Mouse (Mus musculus) gastrocnemius, adult 2 months (tissue): ENCODE data around the gene Mymx. TPM values are rescaled to one million over a fixed set of nuclear protein-coding genes. Genes with fewer than 3 reads are reported as not detected.

Experiments used
- DNase-seq: peaks from one replicate; pipeline ENCODE4 v3.0.0; 2022
- H3K27ac ChIP-seq: fragments of 200-600 bp; 2 replicates; pipeline ENCODE4 v1.8.1; 2022; ENCODE audit warnings: mild to moderate bottlenecking
- H3K4me3 ChIP-seq: fragments of 200-600 bp; 2 replicates; pipeline ENCODE4 v1.8.1; 2022; ENCODE audit warnings: mild to moderate bottlenecking, moderate library complexity
- CTCF ChIP-seq: fragments of 200-600 bp; IDR thresholded peaks from 2 replicates; pipeline ENCODE4 v1.8.1; 2022; ENCODE audit warnings: antibody characterized with exemption, mild to moderate bottlenecking, moderate library complexity
- intact Hi-C: fragments of 180-260 bp; cut with DNase I; formaldehyde crosslinking; loops from one replicate; pipeline ENCODE4 v1.15.1; 2025
- total RNA-seq, 2 experiments: library from RNA; stranded (reverse); gene quantifications; 2 replicates each; pipeline ENCODE4 v1.2.3; 2021

The Mymx gene
- total RNA-seq, 2 experiments from 2014 or later: 0.36 TPM; not detected in 1

DNA sequence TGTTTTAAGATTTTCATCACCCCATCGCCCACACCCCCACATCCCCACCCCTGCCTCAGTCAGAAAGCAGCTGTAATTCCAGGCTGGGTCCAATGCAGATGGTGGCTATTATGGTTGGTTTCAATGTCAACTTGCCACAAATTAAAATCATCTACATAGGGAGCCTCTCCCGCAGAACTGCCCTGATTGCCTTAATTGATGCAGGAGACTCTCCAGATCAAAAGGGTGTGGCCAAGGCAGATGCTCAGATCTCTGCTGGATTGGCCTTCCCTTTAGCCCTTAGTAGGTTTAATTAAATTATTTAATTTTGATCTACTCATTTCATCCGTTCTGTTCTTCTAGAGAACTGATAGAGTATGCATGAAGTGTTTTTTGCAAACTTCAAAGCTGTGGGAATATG lies 1.1 kb upstream of the Mymx start:
- intact Hi-C loops: no loop called here
- no peak for DNase-seq
- no peak overlapping the region for H3K4me3 ChIP-seq
- no peak for TF ChIP-seq CTCF
- H3K27ac ChIP-seq: no peak overlapping the region

DNA sequence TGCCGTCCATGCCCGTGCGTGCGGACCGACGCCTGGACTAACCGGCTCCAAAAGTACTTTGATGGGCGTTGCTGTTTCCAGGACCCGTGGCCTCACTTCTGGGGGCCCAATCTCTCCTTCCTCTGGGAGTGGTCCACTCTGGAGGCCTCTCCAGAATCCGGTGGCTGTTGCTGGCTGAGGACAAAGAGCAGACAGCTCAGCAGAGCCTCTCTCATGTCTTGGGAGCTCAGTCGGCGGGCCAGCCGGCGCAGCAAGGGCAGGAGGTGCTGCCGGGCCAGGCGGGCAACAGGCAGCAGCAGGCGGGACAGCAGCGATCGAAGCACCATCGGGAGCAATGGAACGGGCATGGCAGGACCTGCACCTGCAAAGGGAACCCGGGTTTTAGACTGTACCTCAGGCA lies 577 bp downstream of the Mymx start:
- Histone ChIP-seq H3K4me3 (no peak overlapping the region), H3K27ac (no peak overlapping the region)
- intact Hi-C loops: no loop called here
- DNase-seq: no peak
- TF ChIP-seq CTCF: no peak

DNA sequence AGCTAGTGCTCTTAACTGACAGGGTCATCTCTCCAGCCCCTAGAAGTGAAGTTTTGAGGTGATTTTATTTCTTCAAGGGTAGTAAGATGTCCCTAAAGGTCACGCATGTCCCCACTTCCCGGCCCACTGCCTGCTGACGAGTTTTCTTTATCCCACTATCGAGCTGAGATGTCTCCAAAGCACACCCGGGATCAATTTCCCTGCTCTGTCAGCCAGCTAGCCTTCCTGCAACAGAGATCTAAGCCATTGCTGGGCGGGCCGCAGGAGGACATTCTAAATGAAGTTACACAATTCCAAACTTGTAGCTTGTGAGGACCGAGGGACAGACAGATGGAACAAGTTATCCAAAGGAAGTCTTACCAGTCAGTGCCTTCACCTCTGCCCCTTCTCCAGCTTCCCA lies 1.6 kb downstream of the Mymx start:
- Histone ChIP-seq H3K27ac (peak overlapping the region; percentile 90), H3K4me3 (no peak overlapping the region)
- TF ChIP-seq CTCF: no peak
- DNase-seq: no peak
- intact Hi-C loops: no loop called here

DNA sequence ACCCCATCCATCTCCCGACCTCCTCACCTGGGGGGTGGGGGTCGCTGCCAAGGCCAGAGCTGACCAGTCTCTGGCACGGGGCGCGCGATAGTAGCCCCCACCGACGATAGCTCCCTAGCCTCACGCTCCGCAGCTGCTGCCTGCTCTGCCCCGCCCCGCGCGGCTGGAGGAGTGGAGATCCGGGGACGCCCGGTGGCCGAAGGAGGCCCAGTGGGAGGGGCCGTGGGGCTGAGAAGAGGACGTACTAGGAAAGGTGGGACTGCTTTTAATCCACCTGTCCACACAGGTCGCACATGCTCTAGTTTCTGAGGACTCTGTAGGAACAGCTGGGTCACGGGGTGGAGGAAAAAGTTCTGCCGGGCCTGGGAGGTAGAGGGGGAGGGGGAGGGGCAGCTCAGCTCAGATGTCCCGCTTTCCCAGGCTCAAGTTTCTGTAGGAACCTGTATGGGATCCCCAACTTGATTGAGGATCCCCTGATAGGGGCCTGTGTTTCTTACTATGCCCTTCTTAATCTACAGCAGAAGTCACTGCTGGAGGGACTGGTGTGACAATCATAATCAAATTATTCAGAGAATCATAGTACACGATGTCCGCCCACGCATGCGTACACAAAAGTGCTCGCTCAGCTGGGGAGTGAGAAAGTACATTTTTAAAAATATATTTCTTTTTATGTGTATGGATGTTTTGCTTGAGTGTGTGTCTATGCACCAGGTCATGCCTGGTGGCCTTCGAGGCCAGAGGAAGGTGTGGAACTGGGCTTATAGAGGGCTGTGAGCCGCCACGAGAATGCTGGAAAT lies 2.3 kb downstream of the Mymx start, which contains the start of gene Slc29a1:
Slc29a1 (minus strand) TSS at position 161 of the 797 bp plus-strand sequence.
- Histone ChIP-seq H3K4me3 (peak within 1 kb of the TSS; percentile 77), H3K27ac (peak within 1 kb of the TSS; percentile 90)
- DNase-seq: peak; percentile 90
- intact Hi-C loops: loop anchor here (10.0 kb wide), 1 partner anchor 435 kb away; the partner anchor contains the start of gene Vegfa
- peak; percentile 10; the same call in 1 of the 2 replicates for TF ChIP-seq CTCF

DNA sequence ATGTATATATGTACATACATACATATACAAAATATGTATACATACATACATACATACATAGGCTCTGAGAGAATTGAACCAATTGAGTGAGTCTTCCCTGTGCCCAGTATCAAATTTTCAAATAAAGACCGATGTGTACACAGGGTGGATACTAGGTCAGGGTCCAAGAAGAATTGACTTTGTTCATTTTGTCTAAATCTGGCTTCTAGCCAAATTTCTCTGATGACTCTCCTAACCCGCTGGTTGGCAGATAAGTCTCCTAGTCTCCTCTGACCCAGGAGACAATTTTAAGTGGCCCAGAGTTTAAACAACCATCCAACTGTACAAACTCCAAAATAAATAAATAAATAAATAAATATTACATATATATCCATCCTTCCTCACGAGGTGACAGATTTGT lies 3.0 kb downstream of the Mymx start:
- no peak for TF ChIP-seq CTCF
- peak overlapping the region; percentile 90 for H3K27ac ChIP-seq
- no peak for DNase-seq
- intact Hi-C loops: loop anchor here (10.0 kb wide), 1 partner anchor 436 kb away; the partner anchor contains the start of gene Vegfa
- H3K4me3 ChIP-seq: peak overlapping the region; percentile 77

DNA sequence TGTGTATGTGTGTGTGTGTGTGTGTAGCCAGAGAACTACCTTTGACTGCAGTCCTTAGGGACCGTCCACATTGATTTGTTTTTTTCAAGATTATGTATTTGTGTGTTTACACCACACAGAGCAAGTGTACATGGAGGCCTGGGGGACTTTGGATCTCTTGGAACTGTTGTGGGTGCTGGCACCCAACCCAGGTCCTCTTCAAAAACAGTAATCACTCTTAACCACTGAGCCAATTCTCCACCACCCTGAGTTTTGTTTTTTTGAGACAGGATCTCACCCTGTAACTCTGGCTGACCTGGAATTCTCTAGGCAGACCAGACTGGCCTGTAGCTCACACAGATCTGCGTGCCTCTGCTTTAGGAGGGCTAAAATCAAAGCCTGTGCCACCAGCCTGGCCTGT lies 3.5 kb downstream of the Mymx start:
- intact Hi-C loops: loop anchor here (10.0 kb wide), 1 partner anchor 436 kb away; the partner anchor contains the start of gene Vegfa
- Histone ChIP-seq H3K4me3 (peak overlapping the region; percentile 77), H3K27ac (peak overlapping the region; percentile 90)
- DNase-seq: no peak
- TF ChIP-seq CTCF: no peak

DNA sequence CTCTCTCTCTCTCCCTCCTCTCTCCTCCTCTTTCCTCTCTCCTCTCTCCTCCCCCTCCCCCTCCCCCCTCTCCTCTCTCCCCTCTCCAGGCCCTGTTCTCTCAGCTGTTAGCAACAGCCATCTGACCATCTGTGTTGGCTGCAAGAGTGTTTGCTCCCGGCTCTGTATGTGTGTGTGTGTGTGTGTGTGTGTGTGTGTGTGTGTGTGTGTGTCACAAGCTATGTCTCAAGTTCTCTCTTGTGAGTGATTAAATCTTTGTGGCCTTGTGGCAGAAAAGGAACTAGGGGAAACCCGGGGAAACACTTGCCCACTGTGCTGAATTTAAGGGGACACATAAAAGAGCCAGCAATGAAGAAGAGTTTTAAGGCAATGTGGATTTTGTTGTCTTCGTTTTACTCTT lies 4.1 kb downstream of the Mymx start:
- no peak for TF ChIP-seq CTCF

DNA sequence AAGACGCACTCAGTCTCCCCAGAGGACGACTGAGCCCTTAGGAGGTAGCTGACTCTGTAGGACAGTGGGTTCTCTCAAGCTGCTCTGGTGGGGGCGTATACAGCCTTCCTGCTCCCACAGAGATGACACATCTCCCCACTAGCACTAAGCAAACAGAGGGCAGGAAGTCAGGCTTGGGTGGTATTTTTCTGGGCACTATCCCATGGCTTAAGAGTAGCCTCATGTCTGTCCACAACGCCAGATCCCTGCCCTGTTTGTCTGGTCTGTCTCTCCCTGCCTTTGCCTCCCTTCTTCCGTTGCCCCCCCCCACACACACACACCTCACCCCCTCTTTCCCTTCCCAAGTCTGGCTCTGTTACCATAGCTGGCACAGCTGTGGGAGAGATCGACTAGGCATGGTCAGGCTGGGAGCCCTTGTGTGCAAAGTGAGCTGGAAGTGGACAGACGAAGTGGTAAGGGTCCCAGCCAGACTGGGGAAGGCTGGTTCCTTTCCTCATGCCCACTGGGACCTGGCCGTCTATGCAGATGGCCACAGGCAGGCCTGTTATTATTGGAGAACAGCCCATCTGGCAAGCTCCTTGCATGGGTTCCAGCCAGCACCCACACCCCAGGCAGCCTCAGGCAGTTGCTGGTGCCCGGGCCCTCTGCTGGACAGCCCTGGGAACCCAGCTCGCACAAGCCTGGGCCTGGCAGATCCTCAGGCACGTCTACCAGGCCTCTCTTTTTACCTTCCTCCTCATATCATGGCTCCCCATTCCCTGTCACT lies 5.1 kb downstream of the Mymx start:
- H3K27ac ChIP-seq: peak overlapping the region; percentile 91
- intact Hi-C loops: loop anchor here (10.0 kb wide), 1 partner anchor 438 kb away; the partner anchor contains the start of gene Vegfa
- TF ChIP-seq CTCF: peak; percentile 82
- DNase-seq: peak; percentile 93
- no peak overlapping the region for H3K4me3 ChIP-seq

More for the DNA sequence above, 4.1 kb downstream of the Mymx start:
- peak; percentile 71 for DNase-seq
- intact Hi-C loops: loop anchor here (10.0 kb wide), 1 partner anchor 437 kb away; the partner anchor contains the start of gene Vegfa
- no peak overlapping the region for H3K4me3 ChIP-seq
- H3K27ac ChIP-seq: peak overlapping the region; percentile 90

DNA sequence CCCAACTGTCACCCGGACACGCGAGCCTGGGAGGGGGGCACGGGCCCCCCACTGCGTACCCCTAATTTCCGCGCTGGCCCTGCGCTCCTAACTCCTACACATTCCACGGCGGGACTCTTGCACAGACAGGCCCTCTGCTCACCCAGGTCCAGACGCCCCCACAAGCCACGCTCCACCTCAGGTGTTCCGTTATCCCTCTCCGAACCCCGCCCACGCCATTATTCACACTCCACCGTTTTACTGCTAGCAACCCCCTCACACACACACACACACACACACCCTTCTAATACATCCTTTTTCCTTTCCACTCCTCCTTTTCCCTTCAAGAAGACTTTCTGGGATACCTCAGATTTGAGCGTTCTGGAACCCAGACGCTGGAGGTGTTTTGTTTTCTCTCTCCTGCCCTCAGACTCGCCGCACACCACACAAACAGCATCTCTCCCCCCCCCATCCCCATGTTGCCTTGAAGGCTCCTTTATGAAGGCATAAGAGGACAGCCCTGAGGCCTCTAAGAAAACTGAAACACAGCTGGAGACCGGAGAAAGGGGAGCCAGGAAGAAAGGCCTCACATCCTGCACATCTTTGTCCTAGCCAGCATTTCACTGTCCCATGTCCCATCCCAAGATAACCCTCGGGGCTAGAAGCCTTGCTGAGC lies 6.0 kb downstream of the Mymx start:
- TF ChIP-seq CTCF: no peak
- H3K27ac ChIP-seq: peak overlapping the region; percentile 91
- peak overlapping the region; percentile 89 for H3K4me3 ChIP-seq
- intact Hi-C loops: loop anchor here (10.0 kb wide), 1 partner anchor 439 kb away; the partner anchor contains the start of gene Vegfa
- no peak for DNase-seq

DNA sequence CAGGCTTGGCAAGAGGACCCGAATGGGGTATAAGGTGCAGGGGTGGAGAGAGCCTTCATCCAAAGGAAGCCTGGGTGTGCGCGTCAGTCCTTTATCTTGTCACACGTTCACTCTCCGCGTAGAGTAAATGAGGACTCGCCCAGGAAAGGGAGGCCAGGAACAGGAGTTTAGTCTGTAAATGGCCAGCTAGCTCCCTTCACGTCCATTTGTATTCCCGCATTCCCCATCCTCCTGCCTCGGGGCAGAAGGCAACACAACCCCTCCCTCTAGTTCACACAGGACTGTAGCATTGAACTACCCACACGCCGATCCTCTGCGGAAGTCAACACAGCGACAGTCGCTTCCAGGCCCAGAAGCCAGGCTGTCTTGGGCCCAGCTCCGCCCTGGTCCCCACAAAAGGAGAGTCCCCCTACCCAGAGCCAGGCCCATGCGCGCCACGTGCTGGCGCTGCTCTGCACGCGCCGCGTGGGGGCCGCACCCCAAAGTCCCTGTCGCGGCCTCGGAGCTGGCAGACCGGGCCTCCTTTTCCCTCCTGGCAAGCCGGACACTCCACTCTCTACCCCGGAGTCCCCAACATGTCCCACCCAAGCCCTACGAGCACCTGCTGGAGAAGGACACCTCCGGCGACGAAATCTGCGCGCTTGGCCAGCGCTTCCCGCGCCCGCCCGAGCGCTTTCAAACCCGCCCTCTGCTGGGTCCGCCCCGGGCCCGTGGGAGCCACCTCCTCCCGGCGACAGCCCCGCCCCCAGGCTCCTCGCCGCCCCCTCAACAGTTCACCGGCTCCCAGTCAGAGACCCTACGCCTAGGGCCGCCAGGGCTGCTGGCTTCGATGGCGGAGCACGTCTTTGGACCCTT lies 6.8 kb downstream of the Mymx start:
- H3K27ac ChIP-seq: peak overlapping the region; percentile 91
- H3K4me3 ChIP-seq: peak overlapping the region; percentile 89
- intact Hi-C loops: loop anchor here (10.0 kb wide), 1 partner anchor 440 kb away; the partner anchor contains the start of gene Vegfa
- peak; percentile 11; the same call in 1 of the 2 replicates for TF ChIP-seq CTCF
- peak; percentile 90 for DNase-seq

DNA sequence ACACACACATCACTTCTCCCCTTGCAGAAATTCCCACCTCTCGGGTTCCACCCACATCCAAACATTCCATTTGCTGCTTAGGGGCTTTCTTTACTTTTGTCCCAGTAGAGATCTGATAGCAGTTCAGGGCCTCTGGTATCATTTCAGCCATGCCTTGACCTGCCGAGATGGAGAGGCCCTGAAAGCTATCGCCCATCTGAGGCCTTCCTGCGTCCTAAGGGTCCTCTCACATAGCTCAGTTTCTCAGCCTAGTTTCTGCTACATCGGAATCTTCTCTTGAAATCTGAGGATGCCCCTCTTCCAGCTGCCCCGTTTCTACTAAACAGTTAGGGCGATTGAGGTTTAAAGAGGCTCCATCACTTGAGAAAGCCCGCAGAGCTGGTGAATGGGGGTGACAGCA lies 7.7 kb downstream of the Mymx start:
- no peak for TF ChIP-seq CTCF

More for the DNA sequence above, 7.7 kb downstream of the Mymx start:
- H3K27ac ChIP-seq: peak overlapping the region; percentile 91
- intact Hi-C loops: loop anchor here (10.0 kb wide), 1 partner anchor 441 kb away; the partner anchor contains the start of gene Vegfa
- no peak for DNase-seq
- H3K4me3 ChIP-seq: peak overlapping the region; percentile 89
